Mouse (Mus musculus) CH12.LX (cell line): Measurements from ENCODE around the gene S100pbp. TPM values are rescaled to one million over a fixed set of nuclear protein-coding genes. Genes with fewer than 3 reads are reported as not detected.

Experiments used
- DNase-seq: peaks from one replicate; pipeline ENCODE4 v3.0.0-alpha.2; 2013; ENCODE audit errors: extremely low read depth
- H3K27ac ChIP-seq: 2 replicates; pipeline ENCODE4 v1.5.1; 2012; ENCODE audit warnings: low read depth, mild to moderate bottlenecking, control low read depth, moderate library complexity; ENCODE audit not compliant: insufficient read depth
- H3K27me3 ChIP-seq: replicated peaks from 2 replicates; pipeline ENCODE3; 2012; ENCODE audit warnings: inconsistent platforms
- H3K36me3 ChIP-seq, 2 experiments: replicated peaks in 1 of 2; 2 replicates each; pipeline versions ENCODE3 to v1.6.1; 2012; ENCODE audit warnings: inconsistent platforms in 1 of 2, low read length in 1 of 2, mild to moderate bottlenecking in 1 of 2, mixed read lengths in 1 of 2, moderate library complexity in 1 of 2; ENCODE audit not compliant: control insufficient read depth in 1 of 2, insufficient read depth in 1 of 2
- H3K4me1 ChIP-seq, 2 experiments: 2 replicates each; pipeline ENCODE4 v1.6.1; 2012; ENCODE audit warnings: inconsistent platforms in 1 of 2, moderate library complexity in 1 of 2; ENCODE audit not compliant: insufficient read depth in 2 of 2, control insufficient read depth in 1 of 2
- H3K4me2 ChIP-seq: 2 replicates; pipeline ENCODE4 v1.6.1; 2012; ENCODE audit warnings: low read depth, mild to moderate bottlenecking, control low read depth; ENCODE audit not compliant: poor library complexity, insufficient read depth, severe bottlenecking
- H3K4me3 ChIP-seq, 3 experiments: fragments of 150-350 bp in 1 of 3; sonication (generic) in 1 of 3; replicated peaks in 1 of 3; 2 replicates each; pipeline versions ENCODE3 to v1.5.1; 2011 to 2012; ENCODE audit warnings: low read depth in 2 of 3, low read length in 2 of 3, mild to moderate bottlenecking in 2 of 3, moderate library complexity in 2 of 3, control low read depth in 1 of 3, improper control_type of control experiment in 1 of 3, inconsistent platforms in 1 of 3, mixed read lengths in 1 of 3; ENCODE audit not compliant: poor library complexity in 1 of 3
- H3K79me2 ChIP-seq: replicated peaks from 2 replicates; pipeline ENCODE4 v1.6.1; 2012; ENCODE audit warnings: mild to moderate bottlenecking, moderate library complexity; ENCODE audit not compliant: control insufficient read depth, poor library complexity, insufficient read depth, severe bottlenecking; ENCODE audit errors: extremely low read depth
- H3K9ac ChIP-seq: 2 replicates; pipeline ENCODE4 v1.6.1; 2012; ENCODE audit warnings: low read depth, mild to moderate bottlenecking, control low read depth, moderate library complexity; ENCODE audit not compliant: insufficient read depth
- H3K9me3 ChIP-seq: replicated peaks from 2 replicates; pipeline ENCODE3; 2012; ENCODE audit warnings: low read length, inconsistent platforms, mixed read lengths
- BHLHE40 ChIP-seq: IDR thresholded peaks from 2 replicates; pipeline ENCODE4 v1.6.1; 2011; ENCODE audit warnings: mild to moderate bottlenecking, low read depth, low read length, improper control_type of control experiment
- CHD1 ChIP-seq: IDR thresholded peaks from 2 replicates; pipeline ENCODE4 v1.6.1; 2012; ENCODE audit warnings: low read depth, low read length, improper control_type of control experiment, inconsistent platforms
- CTCF ChIP-seq, 2 experiments: IDR thresholded peaks in 1 of 2; conservative IDR thresholded peaks in 1 of 2; 2 replicates each; pipeline ENCODE4 v1.5.1; 2011 to 2012; ENCODE audit warnings: low read depth in 2 of 2, low read length in 2 of 2, improper control_type of control experiment in 1 of 2, inconsistent platforms in 1 of 2, mild to moderate bottlenecking in 1 of 2, moderate library complexity in 1 of 2
- EP300 ChIP-seq: IDR thresholded peaks from 2 replicates; pipeline ENCODE4 v1.6.1; 2011; ENCODE audit warnings: low read length, improper control_type of control experiment
- HCFC1 ChIP-seq: IDR thresholded peaks from 2 replicates; pipeline ENCODE4 v1.6.1; 2012; ENCODE audit warnings: low read depth, mild to moderate bottlenecking, inconsistent platforms, low read length, improper control_type of control experiment
- IRF4 ChIP-seq: IDR thresholded peaks from 2 replicates; pipeline ENCODE4 v1.6.1; 2014; ENCODE audit warnings: low read depth, mild to moderate bottlenecking, inconsistent platforms, low read length, improper control_type of control experiment
- JUN ChIP-seq: IDR thresholded peaks from 2 replicates; pipeline ENCODE4 v1.6.1; 2011; ENCODE audit warnings: low read depth, mild to moderate bottlenecking, low read length, improper control_type of control experiment, moderate library complexity; ENCODE audit not compliant: insufficient read depth
- KAT2A ChIP-seq: IDR thresholded peaks from 2 replicates; pipeline ENCODE4 v1.6.1; 2012; ENCODE audit warnings: low read length, improper control_type of control experiment, inconsistent platforms; ENCODE audit not compliant: insufficient replicate concordance
- MAZ ChIP-seq: IDR thresholded peaks from 2 replicates; pipeline ENCODE4 v1.6.1; 2012; ENCODE audit warnings: low read depth, mild to moderate bottlenecking, inconsistent platforms, low read length, improper control_type of control experiment, moderate library complexity
- MEF2A ChIP-seq: IDR thresholded peaks from 2 replicates; pipeline ENCODE4 v1.6.1; 2014; ENCODE audit warnings: low read depth, mild to moderate bottlenecking, inconsistent platforms, low read length, improper control_type of control experiment, borderline replicate concordance
- MXI1 ChIP-seq: IDR thresholded peaks from 2 replicates; pipeline ENCODE4 v1.6.1; 2011; ENCODE audit warnings: mild to moderate bottlenecking, low read depth, low read length, improper control_type of control experiment
- MYC ChIP-seq: IDR thresholded peaks from 2 replicates; pipeline ENCODE4 v1.6.1; 2011; ENCODE audit warnings: low read depth, mild to moderate bottlenecking, improper control_type of control experiment, low read length
- PAX5 ChIP-seq: IDR thresholded peaks from 2 replicates; pipeline ENCODE4 v1.6.1; 2012; ENCODE audit warnings: low read length, inconsistent platforms, mixed read lengths
- POLR2A ChIP-seq: IDR thresholded peaks from 2 replicates; pipeline ENCODE4 v1.6.1; 2011; ENCODE audit warnings: low read depth, mild to moderate bottlenecking, improper control_type of control experiment, low read length
- POLR2AphosphoS2 ChIP-seq: IDR thresholded peaks from 2 replicates; pipeline ENCODE4 v1.6.1; 2011; ENCODE audit warnings: low read depth, low read length, improper control_type of control experiment
- RAD21 ChIP-seq: IDR thresholded peaks from 2 replicates; pipeline ENCODE4 v1.6.1; 2011; ENCODE audit warnings: low read depth, mild to moderate bottlenecking, low read length, improper control_type of control experiment, moderate library complexity
- RCOR1 ChIP-seq: conservative IDR thresholded peaks from 2 replicates; pipeline ENCODE4 v1.6.1; 2012; ENCODE audit warnings: low read depth, mild to moderate bottlenecking, inconsistent platforms, low read length, improper control_type of control experiment
- SIN3A ChIP-seq: IDR thresholded peaks from 2 replicates; pipeline ENCODE4 v1.6.1; 2012; ENCODE audit warnings: low read length, improper control_type of control experiment, inconsistent platforms
- TBP ChIP-seq: conservative IDR thresholded peaks from 2 replicates; pipeline ENCODE4 v1.6.1; 2011; ENCODE audit warnings: low read depth, low read length, improper control_type of control experiment
- USF1 ChIP-seq: IDR thresholded peaks from 2 replicates; pipeline ENCODE4 v1.6.1; 2014; ENCODE audit warnings: low read depth, mild to moderate bottlenecking, inconsistent platforms, low read length, improper control_type of control experiment
- ZKSCAN1 ChIP-seq: IDR thresholded peaks from 2 replicates; pipeline ENCODE4 v1.6.1; 2012; ENCODE audit warnings: low read depth, inconsistent platforms, low read length, improper control_type of control experiment, borderline replicate concordance
- dilution Hi-C: fragments of 300-500 bp; cut with MboI; formaldehyde crosslinking; loops from 2 replicates; pipeline ENCODE4 v1.14.3; 2020; ENCODE audit warnings: low sequenced_read_pairs; ENCODE audit not compliant: extremely low pct_unique_long_range_greater_than_20kb, extremely low pct_ligation_motif_present
- in situ Hi-C: fragments of 300-500 bp; cut with MboI; formaldehyde crosslinking; loops from 3 replicates; pipeline ENCODE4 v1.14.3; 2019; ENCODE audit warnings: low sequenced_read_pairs, low pct_ligation_motif_present, low pct_unique_long_range_greater_than_20kb, mixed read lengths
- polyA plus RNA-seq: library from polyadenylated mRNA; unstranded; fragments of >175 nt; gene quantifications from 2 replicates; pipeline ENCODE4 v1.2.1, GENCODE M21; 2012; ENCODE audit warnings: low read depth; ENCODE audit not compliant: insufficient read length
- total RNA-seq, 2 experiments: library from RNA; depleted of rRNA; stranded (reverse); fragments of 300-350 nt in 1 of 2; fragments of >200 nt in 1 of 2; gene quantifications; 2 replicates each; pipeline ENCODE4 v1.2.3; 2012 to 2014

S100pbp gene
- total and polyA plus RNA-seq, 3 experiments, result 22.5 to 43.6 (median 43.6) TPM

- in situ Hi-C loops (loop anchor here (10.0 kb wide), 2 partner anchors 47 to 317 kb away; partner anchors contain the start of genes S100pbp and Yars), dilution Hi-C loops (no loop called here)
- H3K27me3 ChIP-seq, result peaks cover 19% of the 10 kb centered on the region
- H3K79me2 ChIP-seq, result no peaks in the 10 kb centered on the region
- H3K36me3 ChIP-seq, result peaks cover 0 to 13% of the 10 kb centered on the region in 2 experiments
- H3K27ac ChIP-seq, result no peak overlapping the region
- peak; percentile 21; the same call in 1 of the 2 replicates for TF ChIP-seq BHLHE40
- TF ChIP-seq PAX5, result no peak
- TF ChIP-seq, all 38 proteins: peak for 1
- H3K4me1 ChIP-seq, result peaks cover 13 to 44% of the 10 kb centered on the region in 2 experiments
- H3K4me3 ChIP-seq, result no peak overlapping the region
- no peak overlapping the region for H3K4me2 ChIP-seq
- no peaks in the 10 kb centered on the region for H3K9me3 ChIP-seq
- no peak for DNase-seq
- no peak overlapping the region for H3K9ac ChIP-seq
These were observed 51.9 kb downstream of the S100pbp start for GRCm38 (mm10) chr4:129137392-129138321.

- in situ Hi-C loops, result loop anchor here (10.0 kb wide), 2 partner anchors 48 to 318 kb away; partner anchors contain the start of genes S100pbp and Yars
- H3K79me2 ChIP-seq, result no peaks in the 10 kb centered on the region
- H3K9me3 ChIP-seq, result no peaks in the 10 kb centered on the region
- peak within 1 kb of the TSS; percentile 25; the same call in 1 of the 2 replicates for H3K9ac ChIP-seq
- TF ChIP-seq MEF2A (no peak), EP300 (no peak), JUN (no peak), BHLHE40 (no peak), TBP (no peak), MXI1 (no peak)
- TF ChIP-seq, all 38 proteins: peak for 0
- Histone ChIP-seq H3K27me3 (peaks cover 27% of the 10 kb centered on the region), H3K27ac (no peak within 1 kb of the TSS), H3K4me3 (peak within 1 kb of the TSS in 1 of 3 experiments; percentile 17), H3K4me2 (peak within 1 kb of the TSS; percentile 31), H3K36me3 (peaks cover 0 to 8% of the 10 kb centered on the region in 2 experiments), H3K4me1 (peaks cover 13 to 36% of the 10 kb centered on the region in 2 experiments)
- dilution Hi-C loops, result no loop called here
- DNase-seq, result no peak
These were observed 52.7 kb downstream of the S100pbp start, which contains the start of gene Fndc5 for GRCm38 (mm10) chr4:129136579-129137391. Gene Fndc5 (plus strand): TSS chr4:129136999.

DNA sequence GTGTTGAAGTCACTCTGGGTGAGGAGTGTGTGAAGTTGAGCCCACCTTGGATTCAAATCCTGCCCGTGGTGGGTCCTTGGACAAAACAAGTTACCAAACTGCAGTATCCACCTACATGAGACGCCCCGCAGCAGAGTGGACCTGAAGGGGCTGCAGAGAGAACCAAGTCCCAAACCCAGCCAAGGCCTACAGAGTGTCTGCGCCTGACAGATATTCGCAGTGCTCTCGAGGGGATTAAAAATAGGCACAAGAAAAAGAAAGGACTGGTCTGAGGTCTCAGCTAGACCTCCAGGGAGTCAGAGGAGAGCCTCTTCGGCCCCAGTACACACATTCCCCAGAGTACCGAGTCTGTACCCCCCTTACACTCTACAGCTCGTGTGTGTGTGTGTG is 53.3 kb downstream of the S100pbp start:
- peak overlapping the region in 1 of 3 experiments; percentile 17 for H3K4me3 ChIP-seq
- TF ChIP-seq JUN, result no peak
- no peak for TF ChIP-seq CHD1
- TF ChIP-seq RCOR1, result no peak
- no peak for TF ChIP-seq USF1
- no peak for TF ChIP-seq MAZ
- no peak for TF ChIP-seq RAD21
- TF ChIP-seq MYC, result no peak
- TF ChIP-seq POLR2A, result no peak
- TF ChIP-seq CTCF (conservative IDR thresholded peaks at IDR 0.05 in 1 of 2, IDR thresholded peaks at IDR 0.05 in 1 of 2; ENCODE audit: low read depth in 2 of 2, low read length in 2 of 2), result no peak
- TF ChIP-seq ZKSCAN1, result no peak
- no peak for TF ChIP-seq SIN3A
- TF ChIP-seq HCFC1, result no peak
- no peak for TF ChIP-seq KAT2A
- no peak for TF ChIP-seq POLR2AphosphoS2
- no peak for TF ChIP-seq IRF4

More for the DNA sequence above, 53.3 kb downstream of the S100pbp start:
- no peaks in the 10 kb centered on the region for H3K9me3 ChIP-seq
- dilution Hi-C loops, result no loop called here
- no peak overlapping the region for H3K27ac ChIP-seq
- no peaks in the 10 kb centered on the region for H3K79me2 ChIP-seq
- no peak overlapping the region; the same call in 1 of the 2 replicates for H3K9ac ChIP-seq
- peaks cover 31% of the 10 kb centered on the region for H3K27me3 ChIP-seq
- H3K4me2 ChIP-seq, result peak overlapping the region; percentile 31
- in situ Hi-C loops, result loop anchor here (10.0 kb wide), 2 partner anchors 49 to 319 kb away; partner anchors contain the start of genes S100pbp and Yars
- peak; percentile 24 for DNase-seq
- H3K4me1 ChIP-seq, result peaks cover 13 to 41% of the 10 kb centered on the region in 2 experiments
- peaks cover 0 to 4% of the 10 kb centered on the region in 2 experiments for H3K36me3 ChIP-seq
